Mouse (Mus musculus) adrenal gland, postnatal 4 days (tissue): ENCODE data around the gene Kcnd1. TPM values are rescaled to one million over a fixed set of nuclear protein-coding genes. Genes with fewer than 3 reads are reported as not detected.

ENCODE experiments used
- DNase-seq, 2 experiments: peaks; one replicate each; pipeline ENCODE4 v3.0.0; 2021 to 2022; ENCODE audit warnings: low spot score in 2 of 2, mixed read lengths in 2 of 2
- microRNA-seq: library from miRNA; unstranded; fragments of <30 nt; microRNA quantifications from one replicate; pipeline ENCODE4 v1.2.0, GENCODE M21; 2021
- total RNA-seq, 2 experiments: library from RNA; stranded (reverse); gene quantifications; 2 replicates each; pipeline ENCODE4 v1.2.3; 2021

Kcnd1 gene
- total RNA-seq, 2 experiments from 2014 or later = 2.2 to 3.6 TPM

GRCm38 (mm10) chrX:7854578-7854977, 32.5 kb downstream of the Kcnd1 start:
- no peak for DNase-seq

GRCm38 (mm10) chrX:7859191-7859753, 37.2 kb downstream of the Kcnd1 start:
- no peak for DNase-seq

- no peak for DNase-seq
These were observed 41.1 kb downstream of the Kcnd1 start for GRCm38 (mm10) chrX:7863181-7863580.

GRCm38 (mm10) chrX:7864551-7864950, 42.5 kb downstream of the Kcnd1 start:
- no peak for DNase-seq

GRCm38 (mm10) chrX:7865343-7865742, 43.3 kb downstream of the Kcnd1 start:
- DNase-seq = no peak

- DNase-seq = no peak
These were observed 43.7 kb downstream of the Kcnd1 start for GRCm38 (mm10) chrX:7865786-7866185.

GRCm38 (mm10) chrX:7867141-7867540, 45.1 kb downstream of the Kcnd1 start:
- no peak for DNase-seq

GRCm38 (mm10) chrX:7868506-7868905, 46.4 kb downstream of the Kcnd1 start:
- no peak for DNase-seq

GRCm38 (mm10) chrX:7869826-7870225, 47.7 kb downstream of the Kcnd1 start:
- DNase-seq = no peak

- peak; percentile 36 to 57 for DNase-seq
These were observed 55.9 kb downstream of the Kcnd1 start, which contains the start of gene Pim2 for GRCm38 (mm10) chrX:7878007-7878419. Gene Pim2 (plus strand): TSS chrX:7878262.

GRCm38 (mm10) chrX:7878495-7878894, 56.4 kb downstream of the Kcnd1 start:
- no peak for DNase-seq

- DNase-seq = peak in 1 of 2 experiments; percentile 36
These were observed 57.7 kb downstream of the Kcnd1 start for GRCm38 (mm10) chrX:7879819-7880218.

GRCm38 (mm10) chrX:7883841-7884567, 61.9 kb downstream of the Kcnd1 start, which contains the start of gene Slc35a2:
Gene Slc35a2 (plus strand): TSS chrX:7884028.
- DNase-seq = peak; percentile 30 to 60

Small RNA genes lying within 50 kb of the gene (microRNA-seq; reads per million reads assigned to microRNA genes)
- gene Mir1198 = 57.1 reads per million, percentile 40 among the genes with 10 or more reads in this experiment

Other genes starting within 250 kb of the Kcnd1 start
- under 1 TPM; 0.20 to 0.40 TPM for gene Foxp3, start 248.6 kb upstream of the Kcnd1 start, total RNA-seq
- 1 to 10 TPM; 6.0 to 6.7 TPM for gene Ppp1r3f, start 248.0 kb upstream of the Kcnd1 start, total RNA-seq
- gene Ccdc22, start 216.8 kb upstream of the Kcnd1 start, total RNA-seq = 10 to 100 TPM; 18.2 to 27.0 TPM
- gene Cacna1f, start 215.2 kb upstream of the Kcnd1 start, total RNA-seq = under 1 TPM in 1 of 2 experiments, not detected in 1; 0.06 TPM
- gene Syp, start 183.8 kb upstream of the Kcnd1 start, total RNA-seq = 10 to 100 TPM; 77.4 to 93.2 TPM
- gene Prickle3, start 165.0 kb upstream of the Kcnd1 start, total RNA-seq = 10 to 100 TPM; 16.4 to 18.7 TPM
- 100 to 1,000 TPM in 1 of 2 experiments, 10 to 100 TPM in 1; 87.4 to 102 TPM for gene Plp2, start 150.9 kb upstream of the Kcnd1 start, total RNA-seq
- 1 to 10 TPM in 1 of 2 experiments, under 1 TPM in 1; 0.42 to 1.4 TPM for gene Magix, start 141.0 kb upstream of the Kcnd1 start, total RNA-seq
- gene Gpkow, start 125.2 kb upstream of the Kcnd1 start, total RNA-seq = 10 to 100 TPM; 47.7 to 48.2 TPM
- gene Wdr45, start 108.0 kb upstream of the Kcnd1 start, total RNA-seq = 10 to 100 TPM; 68.0 to 75.4 TPM
- 1 to 10 TPM in 1 of 2 experiments, not detected in 1; 1.4 TPM for gene Gm45208, start 100.0 kb upstream of the Kcnd1 start, total RNA-seq
- gene Praf2, start 93.8 kb upstream of the Kcnd1 start, total RNA-seq = 10 to 100 TPM; 15.5 to 16.0 TPM
- gene Ccdc120, start 71.4 kb upstream of the Kcnd1 start, total RNA-seq = 10 to 100 TPM in 1 of 2 experiments, 1 to 10 TPM in 1; 9.0 to 10.8 TPM
- 10 to 100 TPM; 39.9 to 41.0 TPM for gene Tfe3, start 59.7 kb upstream of the Kcnd1 start, total RNA-seq
- 10 to 100 TPM; 52.0 to 64.8 TPM for gene Gripap1, start 32.5 kb upstream of the Kcnd1 start, total RNA-seq
- gene Otud5, start 19.1 kb downstream of the Kcnd1 start, total RNA-seq = 10 to 100 TPM; 73.4 to 86.3 TPM
- 1 to 10 TPM; 8.1 to 9.5 TPM for gene Pim2, start 56.0 kb downstream of the Kcnd1 start, total RNA-seq
- 10 to 100 TPM; 38.7 to 42.9 TPM for gene Slc35a2, start 61.7 kb downstream of the Kcnd1 start, total RNA-seq
- 100 to 1,000 TPM; 108 to 111 TPM for gene Pqbp1, start 77.0 kb downstream of the Kcnd1 start, total RNA-seq
- 100 to 1,000 TPM in 1 of 2 experiments, 10 to 100 TPM in 1; 95.7 to 101 TPM for gene Timm17b, start 77.1 kb downstream of the Kcnd1 start, total RNA-seq
- gene Gm10491, start 85.5 kb downstream of the Kcnd1 start, total RNA-seq = not detected
- not detected for gene Gm10490, start 87.3 kb downstream of the Kcnd1 start, total RNA-seq
- 10 to 100 TPM; 63.6 to 65.7 TPM for gene Pcsk1n, start 97.5 kb downstream of the Kcnd1 start, total RNA-seq
- gene Eras, start 106.3 kb downstream of the Kcnd1 start, total RNA-seq = not detected
- gene Hdac6, start 125.6 kb downstream of the Kcnd1 start, total RNA-seq = 10 to 100 TPM; 29.9 to 38.9 TPM
- gene Gata1, start 155.8 kb downstream of the Kcnd1 start, total RNA-seq = 1 to 10 TPM; 2.0 to 3.4 TPM
- gene Glod5, start 196.2 kb downstream of the Kcnd1 start, total RNA-seq = 1 to 10 TPM in 1 of 2 experiments, not detected in 1; 1.1 TPM